Mouse (Mus musculus) liver, adult 2 months (tissue): ENCODE results near the gene Rasd2. TPM values are rescaled to one million over a fixed set of nuclear protein-coding genes. Genes with fewer than 3 reads are reported as not detected.

Experiments
- DNase-seq: peaks from one replicate; pipeline ENCODE4 v3.0.0-alpha.2; 2011; ENCODE audit warnings: low read depth, low spot score; ENCODE audit errors: extremely low read depth
- H3K27ac ChIP-seq: fragments of 200-500 bp; replicated peaks from 2 replicates; pipeline ENCODE4 v1.5.1; 2012; ENCODE audit warnings: low read depth, mild to moderate bottlenecking, control low read depth, inconsistent platforms, low read length; ENCODE audit not compliant: insufficient read depth
- H3K27me3 ChIP-seq: fragments of 200-500 bp; 2 replicates; pipeline ENCODE4 v1.6.1; 2012; ENCODE audit warnings: mild to moderate bottlenecking, moderate library complexity, low read length, inconsistent platforms; ENCODE audit not compliant: control insufficient read depth, insufficient read depth
- H3K36me3 ChIP-seq: fragments of 200-500 bp; 2 replicates; pipeline ENCODE4 v1.6.1; 2012; ENCODE audit warnings: low read length, inconsistent platforms; ENCODE audit not compliant: control insufficient read depth, insufficient read depth
- H3K4me1 ChIP-seq: fragments of 200-500 bp; 2 replicates; pipeline ENCODE4 v1.6.1; 2011; ENCODE audit warnings: low read length; ENCODE audit not compliant: control insufficient read depth, insufficient read depth
- H3K4me3 ChIP-seq: fragments of 200-500 bp; 2 replicates; pipeline ENCODE4 v1.5.1; 2011; ENCODE audit warnings: low read depth, mild to moderate bottlenecking, control low read depth, low read length, moderate library complexity; ENCODE audit not compliant: insufficient read depth
- H3K79me2 ChIP-seq: fragments of 200-500 bp; 2 replicates; pipeline ENCODE4 v1.6.1; 2012; ENCODE audit warnings: inconsistent platforms, mild to moderate bottlenecking, low read length, moderate library complexity; ENCODE audit not compliant: control insufficient read depth, insufficient read depth
- H3K9ac ChIP-seq: fragments of 200-500 bp; 2 replicates; pipeline ENCODE4 v1.6.1; 2012; ENCODE audit warnings: low read depth, mild to moderate bottlenecking, control low read depth, inconsistent platforms, low read length
- CTCF ChIP-seq: fragments of 200-500 bp; IDR thresholded peaks from 2 replicates; pipeline ENCODE4 v1.5.1; 2011; ENCODE audit warnings: low read depth, low read length, control low read depth
- POLR2A ChIP-seq: fragments of 200-500 bp; IDR thresholded peaks from 2 replicates; pipeline ENCODE4 v1.6.1; 2011; ENCODE audit warnings: low read length, control low read depth; ENCODE audit not compliant: insufficient read depth; ENCODE audit errors: extremely low read depth
- WGBS: fragments of 180-500 bp; shearing (Covaris S2); methylation state at CpG from one replicate; pipeline ENCODE4 v1.1.7; 2018; 5-methylcytosine and 5-hydroxymethylcytosine counted together
- polyA plus RNA-seq: library from polyadenylated mRNA; depleted of rRNA; stranded (reverse); fragments of >200 nt; gene quantifications from 2 replicates; pipeline ENCODE4 v1.2.3, GENCODE M21; 2012
- total RNA-seq: library from RNA; depleted of rRNA; stranded (reverse); fragments of >200 nt; gene quantifications from 2 replicates; pipeline ENCODE4 v1.2.3, GENCODE M21; 2014

The Rasd2 gene
- total and polyA plus RNA-seq, 2 experiments: 0.09 to 0.13 TPM

- Histone ChIP-seq H3K27me3 (no peaks in the 10 kb centered on the region), H3K36me3 (no peaks in the 10 kb centered on the region), H3K9ac (no peak overlapping the region), H3K4me1 (no peaks in the 10 kb centered on the region; the same call in none of the 2 replicates), H3K79me2 (no peaks in the 10 kb centered on the region), H3K4me3 (no peak overlapping the region), H3K27ac (no peak overlapping the region)
- WGBS: 73% methylated on average over 2 of the region's 2 CpGs
- no peak for DNase-seq
- TF ChIP-seq CTCF (no peak), POLR2A (no peak)
Measured at GRCm38 (mm10) chr8:75203420-75203819, 10.3 kb upstream of the Rasd2 start.

- Histone ChIP-seq H3K4me1 (no peaks in the 10 kb centered on the region; the same call in none of the 2 replicates), H3K36me3 (no peaks in the 10 kb centered on the region), H3K27me3 (no peaks in the 10 kb centered on the region), H3K79me2 (no peaks in the 10 kb centered on the region), H3K27ac (no peak overlapping the region), H3K9ac (no peak overlapping the region), H3K4me3 (no peak overlapping the region)
- whole genome bisulfite sequencing: 84% methylated on average over 13 of the region's 13 CpGs
- no peak for DNase-seq
- TF ChIP-seq POLR2A (no peak), CTCF (no peak)
Measured at GRCm38 (mm10) chr8:75204190-75204868, 9.4 kb upstream of the Rasd2 start.

- Histone ChIP-seq H3K27me3 (peaks cover 7% of the 10 kb centered on the region; the same call in 1 of the 2 replicates), H3K9ac (no peak overlapping the region), H3K4me3 (no peak overlapping the region), H3K79me2 (no peaks in the 10 kb centered on the region), H3K4me1 (peaks cover 8% of the 10 kb centered on the region), H3K27ac (no peak overlapping the region), H3K36me3 (no peaks in the 10 kb centered on the region)
- DNase-seq: peak; percentile 49
- WGBS: 15% methylated on average over 3 of the region's 3 CpGs
- TF ChIP-seq CTCF (no peak), POLR2A (no peak)
Measured at GRCm38 (mm10) chr8:75211461-75211860, 2.3 kb upstream of the Rasd2 start.

- peaks cover 8% of the 10 kb centered on the region for H3K4me1 ChIP-seq
- WGBS: 3% methylated on average over 63 of the region's 63 CpGs
- peak overlapping the region; percentile 52 for H3K9ac ChIP-seq
- peak; percentile 13 for DNase-seq
- no peak for TF ChIP-seq POLR2A
- no peaks in the 10 kb centered on the region for H3K36me3 ChIP-seq
- H3K27ac ChIP-seq: no peak overlapping the region
- peaks cover 7% of the 10 kb centered on the region; the same call in 1 of the 2 replicates for H3K27me3 ChIP-seq
- H3K4me3 ChIP-seq: peak overlapping the region; percentile 61
- no peaks in the 10 kb centered on the region for H3K79me2 ChIP-seq
Measured at GRCm38 (mm10) chr8:75212631-75213306, 975 bp upstream of the Rasd2 start.

GRCm38 (mm10) chr8:75213307-75213651, 465 bp upstream of the Rasd2 start:
- Histone ChIP-seq H3K4me1 (peaks cover 8% of the 10 kb centered on the region), H3K79me2 (no peaks in the 10 kb centered on the region), H3K9ac (peak overlapping the region; percentile 52), H3K27ac (no peak overlapping the region), H3K4me3 (peak overlapping the region; percentile 58; the same call in 1 of the 2 replicates), H3K36me3 (no peaks in the 10 kb centered on the region), H3K27me3 (peaks cover 7% of the 10 kb centered on the region; the same call in 1 of the 2 replicates)
- TF ChIP-seq POLR2A (no peak), CTCF (no peak)
- WGBS: under 1% methylated on average over 36 of the region's 36 CpGs
- no peak for DNase-seq

GRCm38 (mm10) chr8:75215046-75215445, 1.3 kb downstream of the Rasd2 start:
- Histone ChIP-seq H3K79me2 (no peaks in the 10 kb centered on the region), H3K27me3 (peaks cover 7% of the 10 kb centered on the region; the same call in 1 of the 2 replicates), H3K4me3 (no peak overlapping the region), H3K9ac (no peak overlapping the region), H3K36me3 (no peaks in the 10 kb centered on the region), H3K27ac (no peak overlapping the region), H3K4me1 (peaks cover 8% of the 10 kb centered on the region)
- no peak for DNase-seq
- TF ChIP-seq POLR2A (no peak), CTCF (no peak)
- WGBS: 43% methylated on average over 1 of the region's 1 CpGs
